Mouse (Mus musculus) adipocyte (in vitro differentiated cells): ENCODE results near the gene Dclk1.

Experiments
- DNase-seq: peaks from one replicate; pipeline ENCODE4 v3.0.0-alpha.2; 2016; ENCODE audit warnings: low spot score

Gene Dclk1

GRCm38 (mm10) chr3:55511658-55512057 is 269.5 kb downstream of the Dclk1 start:
- DNase-seq: peak; percentile 43

GRCm38 (mm10) chr3:55515966-55516365 is 273.8 kb downstream of the Dclk1 start:
- no peak for DNase-seq

- DNase-seq: no peak
Measured at GRCm38 (mm10) chr3:55517454-55518014, 275.4 kb downstream of the Dclk1 start.

GRCm38 (mm10) chr3:55520240-55521180 is 278.3 kb downstream of the Dclk1 start:
- DNase-seq: peak; percentile 85

GRCm38 (mm10) chr3:55521776-55522175 is 279.6 kb downstream of the Dclk1 start:
- DNase-seq: no peak

GRCm38 (mm10) chr3:55523224-55523623 is 281.1 kb downstream of the Dclk1 start:
- no peak for DNase-seq

GRCm38 (mm10) chr3:55523735-55524477 is 281.7 kb downstream of the Dclk1 start:
- DNase-seq: no peak

- DNase-seq: no peak
Measured at GRCm38 (mm10) chr3:55524491-55525195, 282.5 kb downstream of the Dclk1 start.

- DNase-seq: no peak
Measured at GRCm38 (mm10) chr3:55526470-55526869, 284.3 kb downstream of the Dclk1 start.

- no peak for DNase-seq
Measured at GRCm38 (mm10) chr3:55527566-55527965, 285.4 kb downstream of the Dclk1 start.

GRCm38 (mm10) chr3:55528012-55528411 is 285.8 kb downstream of the Dclk1 start:
- DNase-seq: no peak

GRCm38 (mm10) chr3:55529414-55529813 is 287.2 kb downstream of the Dclk1 start:
- no peak for DNase-seq

GRCm38 (mm10) chr3:55531204-55532044 is 289.3 kb downstream of the Dclk1 start:
- no peak for DNase-seq

GRCm38 (mm10) chr3:55532175-55532973 is 290.2 kb downstream of the Dclk1 start:
- no peak for DNase-seq

- DNase-seq: no peak
Measured at GRCm38 (mm10) chr3:55535591-55536200, 293.5 kb downstream of the Dclk1 start.

GRCm38 (mm10) chr3:55536901-55537300 is 294.7 kb downstream of the Dclk1 start:
- no peak for DNase-seq

GRCm38 (mm10) chr3:55537714-55538113 is 295.6 kb downstream of the Dclk1 start:
- no peak for DNase-seq

- DNase-seq: no peak
Measured at GRCm38 (mm10) chr3:55539400-55539799, 297.2 kb downstream of the Dclk1 start.

- no peak for DNase-seq
Measured at GRCm38 (mm10) chr3:55539811-55540293, 297.7 kb downstream of the Dclk1 start.
